Mouse (Mus musculus): ENCODE measurements at regions not wholly inside any gene's neighbourhood (a gene's known extent, or its start where the extent isn't known, plus 50 kb on each side); places are given as distances from the start of the nearest gene placed in this dataset.

GRCm38 (mm10) chr5:54178966-54179547 lies 180.8 kb downstream of the Stim2 start:
- Histone ChIP-seq H3K36me3 (no peaks in the 10 kb centered on the region), H3K4me2 (replicated peaks) (no peak overlapping the region), H3K9ac (no peak overlapping the region), H3K9me3 (no peaks in the 10 kb centered on the region), H3K27ac (no peak overlapping the region), H3K4me3 (no peak overlapping the region), H3K27me3 (no peaks in the 10 kb centered on the region), H3K4me1 (0 out of 2 replicates have a peak, but pooled peaks cover 5% of the 10 kb centered on the region)
- ATAC-seq (ENCODE audit: insufficient number of reproducible peaks, insufficient read depth, low FRiP score, low TSS enrichment), result 0 out of 2 replicates have a peak, but pooled peaks have one; percentile 25
- 45% methylated on average over 13 of the region's 13 CpGs for WGBS

GRCm38 (mm10) chr5:54180192-54180611 lies 181.9 kb downstream of the Stim2 start:
- 0 out of 2 replicates have a peak, but pooled peaks cover 5% of the 10 kb centered on the region for H3K4me1 ChIP-seq
- H3K4me2 ChIP-seq (replicated peaks), result no peak overlapping the region
- no peaks in the 10 kb centered on the region for H3K27me3 ChIP-seq
- no peak overlapping the region for H3K4me3 ChIP-seq
- 47% methylated on average over 2 of the region's 2 CpGs for WGBS
- H3K27ac ChIP-seq, result no peak overlapping the region
- H3K9ac ChIP-seq, result no peak overlapping the region
- H3K9me3 ChIP-seq, result no peaks in the 10 kb centered on the region
- H3K36me3 ChIP-seq, result no peaks in the 10 kb centered on the region
- ATAC-seq (ENCODE audit: insufficient number of reproducible peaks, insufficient read depth, low FRiP score, low TSS enrichment), result no peak

- H3K36me3 ChIP-seq, result no peaks in the 10 kb centered on the region
- no peaks in the 10 kb centered on the region for H3K9me3 ChIP-seq
- no peak overlapping the region for H3K9ac ChIP-seq
- peak overlapping the region; percentile 34; the same call in 1 of the 2 replicates for H3K4me2 ChIP-seq (replicated peaks)
- no peaks in the 10 kb centered on the region for H3K27me3 ChIP-seq
- H3K27ac ChIP-seq, result no peak overlapping the region
- H3K4me3 ChIP-seq, result no peak overlapping the region
- WGBS, result 50% methylated on average over 10 of the region's 10 CpGs
- 0 out of 2 replicates have a peak, but pooled peaks cover 5% of the 10 kb centered on the region for H3K4me1 ChIP-seq
- no peak for ATAC-seq (ENCODE audit: insufficient number of reproducible peaks, insufficient read depth, low FRiP score, low TSS enrichment)
Observed at GRCm38 (mm10) chr5:54180640-54181326, 182.5 kb downstream of the Stim2 start.

- Histone ChIP-seq H3K27ac (no peak overlapping the region), H3K4me1 (0 out of 2 replicates have a peak, but pooled peaks cover 5% of the 10 kb centered on the region), H3K4me3 (no peak overlapping the region), H3K27me3 (no peaks in the 10 kb centered on the region), H3K4me2 (replicated peaks) (peak overlapping the region; percentile 34), H3K36me3 (no peaks in the 10 kb centered on the region), H3K9ac (no peak overlapping the region), H3K9me3 (no peaks in the 10 kb centered on the region)
- 23% methylated on average over 13 of the region's 13 CpGs for WGBS
- ATAC-seq (ENCODE audit: insufficient number of reproducible peaks, insufficient read depth, low FRiP score, low TSS enrichment), result no peak
Observed at GRCm38 (mm10) chr5:54181327-54181863, 183.1 kb downstream of the Stim2 start.

- 87% methylated on average over 4 of the region's 4 CpGs for WGBS
- H3K27me3 ChIP-seq, result no peaks in the 10 kb centered on the region
- H3K9me3 ChIP-seq, result no peaks in the 10 kb centered on the region
- H3K4me2 ChIP-seq (replicated peaks), result no peak overlapping the region
- no peak overlapping the region for H3K4me3 ChIP-seq
- H3K4me1 ChIP-seq, result 0 out of 2 replicates have a peak, but pooled peaks cover 5% of the 10 kb centered on the region
- ATAC-seq (ENCODE audit: insufficient number of reproducible peaks, insufficient read depth, low FRiP score, low TSS enrichment), result no peak
- no peak overlapping the region for H3K27ac ChIP-seq
- no peaks in the 10 kb centered on the region for H3K36me3 ChIP-seq
- H3K9ac ChIP-seq, result no peak overlapping the region
Observed at GRCm38 (mm10) chr5:54182754-54183153, 184.5 kb downstream of the Stim2 start.

- no peak overlapping the region for H3K4me2 ChIP-seq (replicated peaks)
- H3K36me3 ChIP-seq, result no peaks in the 10 kb centered on the region
- no peak overlapping the region for H3K27ac ChIP-seq
- H3K9me3 ChIP-seq, result no peaks in the 10 kb centered on the region
- no peak overlapping the region for H3K9ac ChIP-seq
- ATAC-seq (ENCODE audit: insufficient number of reproducible peaks, insufficient read depth, low FRiP score, low TSS enrichment), result no peak
- no peak overlapping the region for H3K4me3 ChIP-seq
- WGBS, result 67% methylated on average over 4 of the region's 4 CpGs
- H3K4me1 ChIP-seq, result 0 out of 2 replicates have a peak, but pooled peaks cover 5% of the 10 kb centered on the region
- no peaks in the 10 kb centered on the region for H3K27me3 ChIP-seq
Observed at GRCm38 (mm10) chr5:54185662-54186061, 187.4 kb downstream of the Stim2 start.

GRCm38 (mm10) chr5:54186076-54186676 lies 187.9 kb downstream of the Stim2 start:
- no peak for ATAC-seq (ENCODE audit: insufficient number of reproducible peaks, insufficient read depth, low FRiP score, low TSS enrichment)
- H3K36me3 ChIP-seq, result no peaks in the 10 kb centered on the region
- WGBS, result 81% methylated on average over 11 of the region's 11 CpGs
- no peaks in the 10 kb centered on the region for H3K27me3 ChIP-seq
- H3K4me1 ChIP-seq, result no peaks in the 10 kb centered on the region
- H3K9ac ChIP-seq, result no peak overlapping the region
- no peak overlapping the region for H3K4me3 ChIP-seq
- H3K27ac ChIP-seq, result no peak overlapping the region
- H3K9me3 ChIP-seq, result no peaks in the 10 kb centered on the region
- no peak overlapping the region for H3K4me2 ChIP-seq (replicated peaks)

- Histone ChIP-seq H3K4me2 (replicated peaks) (no peak overlapping the region), H3K36me3 (no peaks in the 10 kb centered on the region)
- WGBS, result 81% methylated on average over 4 of the region's 4 CpGs
Observed at GRCm38 (mm10) chr5:54191688-54192087, 193.4 kb downstream of the Stim2 start.

GRCm38 (mm10) chr5:54194846-54195245 lies 196.5 kb downstream of the Stim2 start:
- H3K36me3 ChIP-seq, result no peaks in the 10 kb centered on the region
- H3K27ac ChIP-seq, result no peak overlapping the region
- no peak for ATAC-seq (ENCODE audit: insufficient number of reproducible peaks, insufficient read depth, low FRiP score, low TSS enrichment)
- H3K9me3 ChIP-seq, result no peaks in the 10 kb centered on the region
- no peak overlapping the region for H3K9ac ChIP-seq
- WGBS, result 77% methylated on average over 9 of the region's 9 CpGs
- no peak overlapping the region for H3K4me2 ChIP-seq (replicated peaks)
- no peaks in the 10 kb centered on the region for H3K27me3 ChIP-seq
- no peak overlapping the region for H3K4me3 ChIP-seq
- H3K4me1 ChIP-seq, result no peaks in the 10 kb centered on the region

More at GRCm38 (mm10) chr5:54191688-54192087, 193.4 kb downstream of the Stim2 start:
- Histone ChIP-seq H3K9ac (no peak overlapping the region), H3K4me1 (no peaks in the 10 kb centered on the region), H3K27ac (no peak overlapping the region), H3K9me3 (no peaks in the 10 kb centered on the region), H3K27me3 (no peaks in the 10 kb centered on the region), H3K4me3 (no peak overlapping the region)
- no peak for ATAC-seq (ENCODE audit: insufficient number of reproducible peaks, insufficient read depth, low FRiP score, low TSS enrichment)

GRCm38 (mm10) chr5:54200032-54200431 lies 201.7 kb downstream of the Stim2 start:
- Histone ChIP-seq H3K9me3 (no peaks in the 10 kb centered on the region), H3K4me3 (no peak overlapping the region), H3K27me3 (no peaks in the 10 kb centered on the region), H3K4me1 (0 out of 2 replicates have a peak, but pooled peaks cover 3% of the 10 kb centered on the region), H3K9ac (no peak overlapping the region), H3K27ac (no peak overlapping the region), H3K4me2 (replicated peaks) (no peak overlapping the region), H3K36me3 (no peaks in the 10 kb centered on the region)
- ATAC-seq (ENCODE audit: insufficient number of reproducible peaks, insufficient read depth, low FRiP score, low TSS enrichment), result no peak
- 54% methylated on average over 3 of the region's 3 CpGs for WGBS

GRCm38 (mm10) chr5:54200587-54200986 lies 202.3 kb downstream of the Stim2 start:
- Histone ChIP-seq H3K9me3 (no peaks in the 10 kb centered on the region), H3K27me3 (no peaks in the 10 kb centered on the region), H3K4me3 (no peak overlapping the region), H3K4me2 (replicated peaks) (no peak overlapping the region), H3K4me1 (0 out of 2 replicates have a peak, but pooled peaks cover 3% of the 10 kb centered on the region), H3K9ac (no peak overlapping the region), H3K27ac (no peak overlapping the region), H3K36me3 (no peaks in the 10 kb centered on the region)
- 74% methylated on average over 5 of the region's 5 CpGs for WGBS
- ATAC-seq (ENCODE audit: insufficient number of reproducible peaks, insufficient read depth, low FRiP score, low TSS enrichment), result no peak
